Mouse (Mus musculus): ENCODE measurements around the gene Tspyl2. TPM values are rescaled to one million over a fixed set of nuclear protein-coding genes. Genes with fewer than 3 reads are reported as not detected.
"Not testable (repeated sequence)": the region's sequence is repeated elsewhere in the genome, so short reads cannot be mapped to it uniquely, and the experiment has no call there.

Gene Tspyl2
- total RNA-seq (2021) = 10 to 100 TPM; 12.6 to 14.2 TPM

GRCm38 (mm10) chrX:152342358-152342901 is at the start of gene Tspyl2:
Gene Tspyl2, minus strand, starts transcription at chrX:152342425.
- intact Hi-C loops (cut with DNase I) = no loop called here
- peak; percentile 94 for DNase-seq

- peak; percentile 51 to 53 for DNase-seq
- intact Hi-C loops (cut with DNase I) = no loop called here
Observed at GRCm38 (mm10) chrX:152368397-152369273, 26.4 kb upstream of the Tspyl2 start, which contains the start of gene Gpr173. Gene Gpr173, minus strand, starts transcription at chrX:152368704.

- DNase-seq = no peak
Observed at GRCm38 (mm10) chrX:152368054-152368396, 25.8 kb upstream of the Tspyl2 start.

GRCm38 (mm10) chrX:152366418-152366817 is 24.2 kb upstream of the Tspyl2 start:
- intact Hi-C loops (cut with DNase I) = no loop called here

More at GRCm38 (mm10) chrX:152368054-152368396, 25.8 kb upstream of the Tspyl2 start:
- intact Hi-C loops (cut with DNase I) = no loop called here

GRCm38 (mm10) chrX:152352553-152353153 is 10.4 kb upstream of the Tspyl2 start:
- peak; percentile 46 to 52 for DNase-seq
- intact Hi-C loops (cut with DNase I) = loop anchor here (5.0 to 10.0 kb wide), 3 partner anchors 50 to 408 kb away; no protein-coding TSS in a partner anchor

More at GRCm38 (mm10) chrX:152366418-152366817, 24.2 kb upstream of the Tspyl2 start:
- peak; percentile 58 to 61 for DNase-seq

GRCm38 (mm10) chrX:152347041-152347440 is 4.8 kb upstream of the Tspyl2 start:
- intact Hi-C loops (cut with DNase I) = loop anchor here (5.0 kb wide), 1 partner anchor 80 kb away; no protein-coding TSS in a partner anchor

GRCm38 (mm10) chrX:152346587-152346986 is 4.4 kb upstream of the Tspyl2 start:
- intact Hi-C loops (cut with DNase I) = loop anchor here (5.0 kb wide), 1 partner anchor 79 kb away; no protein-coding TSS in a partner anchor
- no peak for DNase-seq

More at GRCm38 (mm10) chrX:152347041-152347440, 4.8 kb upstream of the Tspyl2 start:
- DNase-seq = no peak

- intact Hi-C loops (cut with DNase I) = no loop called here
- no peak for DNase-seq
Observed at GRCm38 (mm10) chrX:152342903-152343302, 678 bp upstream of the Tspyl2 start.

- intact Hi-C loops (cut with DNase I) = no loop called here
Observed at GRCm38 (mm10) chrX:152341496-152341895, 729 bp downstream of the Tspyl2 start.

GRCm38 (mm10) chrX:152336546-152337332 is 5.5 kb downstream of the Tspyl2 start:
- peak; percentile 89 to 92 for DNase-seq
- intact Hi-C loops (cut with DNase I) = no loop called here

More at GRCm38 (mm10) chrX:152341496-152341895, 729 bp downstream of the Tspyl2 start:
- peak in 1 of 2 experiments; percentile 15 for DNase-seq

- not testable (repeated sequence) for DNase-seq
Observed at GRCm38 (mm10) chrX:152336123-152336522, 6.1 kb downstream of the Tspyl2 start.

GRCm38 (mm10) chrX:152329400-152329799 is 12.8 kb downstream of the Tspyl2 start:
- DNase-seq; intact Hi-C loops (cut with DNase I): not testable (repeated sequence)

More at GRCm38 (mm10) chrX:152336123-152336522, 6.1 kb downstream of the Tspyl2 start:
- intact Hi-C loops (cut with DNase I) = not testable (repeated sequence)

- intact Hi-C loops (cut with DNase I) = no loop called here
Observed at GRCm38 (mm10) chrX:152327689-152328052, 14.6 kb downstream of the Tspyl2 start.

GRCm38 (mm10) chrX:152326996-152327688 is 15.1 kb downstream of the Tspyl2 start, which contains the start of gene Kantr:
Gene Kantr, minus strand, starts transcription at chrX:152327495.
- peak; percentile 83 to 85 for DNase-seq
- intact Hi-C loops (cut with DNase I) = no loop called here

More at GRCm38 (mm10) chrX:152327689-152328052, 14.6 kb downstream of the Tspyl2 start:
- no peak for DNase-seq

GRCm38 (mm10) chrX:152323584-152323983 is 18.6 kb downstream of the Tspyl2 start:
- DNase-seq = no peak
- intact Hi-C loops (cut with DNase I) = no loop called here

- no peak for DNase-seq
- intact Hi-C loops (cut with DNase I) = no loop called here
Observed at GRCm38 (mm10) chrX:152322776-152323175, 19.4 kb downstream of the Tspyl2 start.

GRCm38 (mm10) chrX:152320535-152320934 is 21.7 kb downstream of the Tspyl2 start:
- no peak for DNase-seq
- intact Hi-C loops (cut with DNase I) = no loop called here

GRCm38 (mm10) chrX:152307942-152308341 is 34.3 kb downstream of the Tspyl2 start:
- DNase-seq = peak; percentile 43 to 50
- intact Hi-C loops (cut with DNase I) = loop anchor here (5.0 kb wide), 2 partner anchors 66 to 176 kb away; no protein-coding TSS in a partner anchor

GRCm38 (mm10) chrX:152307371-152307770 is 34.9 kb downstream of the Tspyl2 start:
- intact Hi-C loops (cut with DNase I) = loop anchor here (5.0 kb wide), 2 partner anchors 65 to 175 kb away; no protein-coding TSS in a partner anchor

More at GRCm38 (mm10) chrX:152307371-152307770, 34.9 kb downstream of the Tspyl2 start:
- no peak for DNase-seq

Measured in heart, postnatal 10 days (tissue).